Mouse (Mus musculus) ES-Bruce4 (cell line): ENCODE measurements around the gene Tex11.

ENCODE experiments used
- CTCF ChIP-seq: IDR thresholded peaks from one replicate; pipeline ENCODE4 v1.8.1; 2011; ENCODE audit warnings: low read depth, low read length
- EP300 ChIP-seq: IDR thresholded peaks from 2 replicates; pipeline ENCODE4 v1.6.1; 2011; ENCODE audit warnings: low read depth, low read length; ENCODE audit not compliant: insufficient read depth
- POLR2A ChIP-seq: IDR thresholded peaks from one replicate; pipeline ENCODE4 v1.8.1; 2011; ENCODE audit warnings: low read length; ENCODE audit not compliant: insufficient read depth

- TF ChIP-seq EP300 (no peak), POLR2A (no peak), CTCF (no peak)
Measured at GRCm38 (mm10) chrX:101063503-101063902, 4.0 kb upstream of the Tex11 start.
